Mouse (Mus musculus) G1E (cell line): ENCODE results near the gene Camk2g.

ENCODE experiments used
- CTCF ChIP-seq: IDR thresholded peaks from 2 replicates; pipeline ENCODE4 v1.5.1; 2012; ENCODE audit warnings: low read depth, low read length, inconsistent platforms, mixed read lengths
- TAL1 ChIP-seq: conservative IDR thresholded peaks from 2 replicates; pipeline ENCODE4 v1.6.1; 2012; ENCODE audit warnings: low read depth, low read length, inconsistent platforms, mixed read lengths

- TF ChIP-seq CTCF: no peak
- no peak for TF ChIP-seq TAL1
Observed at GRCm38 (mm10) chr14:20815448-20815847, 21.6 kb upstream of the Camk2g start.
